Mouse (Mus musculus) c-Kit-positive CD71-positive TER-119-negative erythroid progenitor cells, embryonic 14.5 days (primary cell): ENCODE measurements at regions not wholly inside any gene's neighbourhood (a gene's known extent, or its start where the extent isn't known, plus 50 kb on each side); places are given as distances from the start of the nearest gene placed in this dataset.

ENCODE experiments used
- DNase-seq: peaks from one replicate; pipeline ENCODE4 v3.0.0-alpha.2; 2013; ENCODE audit warnings: low read depth

- no peak for DNase-seq
Measured at GRCm38 (mm10) chr8:34709316-34709715, 597.8 kb upstream of the Gm10131 start.

GRCm38 (mm10) chr8:34703351-34703750, 591.8 kb upstream of the Gm10131 start:
- DNase-seq = no peak

DNA sequence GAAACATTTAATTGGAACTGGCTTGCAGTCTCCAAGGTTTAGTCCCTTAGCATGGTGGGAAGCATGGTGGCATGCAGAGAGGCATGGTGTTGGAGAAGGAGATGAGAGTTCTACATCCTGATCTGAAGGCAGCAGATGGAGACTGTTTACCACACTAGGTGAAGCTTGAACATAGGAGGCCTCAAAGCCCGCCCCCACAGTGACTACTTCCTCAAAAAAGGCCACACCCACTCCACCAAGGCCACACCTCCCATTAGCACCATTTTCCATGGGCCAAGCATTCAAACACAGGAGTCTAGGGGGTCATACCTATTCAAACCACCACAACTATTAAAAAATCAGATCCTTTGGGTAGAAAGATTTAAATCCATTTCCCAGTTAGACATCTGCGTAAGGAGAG, 591.3 kb upstream of the Gm10131 start:
- no peak for DNase-seq

DNA sequence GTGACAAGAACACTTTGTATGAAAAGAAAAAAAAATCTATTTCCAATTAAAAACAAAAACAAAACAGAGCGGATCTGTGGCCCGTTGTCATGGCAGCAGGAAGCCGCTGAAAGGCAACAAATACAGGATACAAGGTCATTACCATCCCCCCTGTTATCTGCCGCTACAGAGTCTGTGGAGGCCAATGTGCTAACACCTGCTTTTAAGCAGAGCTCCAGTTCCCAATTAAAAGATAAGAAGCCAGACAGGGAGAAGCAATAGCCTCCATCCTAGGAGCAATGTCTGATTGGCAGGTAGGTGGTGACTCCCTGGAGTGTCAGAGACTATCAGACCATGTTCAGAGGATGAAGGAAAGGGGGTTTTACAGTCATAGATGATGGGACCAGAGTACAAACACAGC, 587.5 kb upstream of the Gm10131 start:
- no peak for DNase-seq

DNA sequence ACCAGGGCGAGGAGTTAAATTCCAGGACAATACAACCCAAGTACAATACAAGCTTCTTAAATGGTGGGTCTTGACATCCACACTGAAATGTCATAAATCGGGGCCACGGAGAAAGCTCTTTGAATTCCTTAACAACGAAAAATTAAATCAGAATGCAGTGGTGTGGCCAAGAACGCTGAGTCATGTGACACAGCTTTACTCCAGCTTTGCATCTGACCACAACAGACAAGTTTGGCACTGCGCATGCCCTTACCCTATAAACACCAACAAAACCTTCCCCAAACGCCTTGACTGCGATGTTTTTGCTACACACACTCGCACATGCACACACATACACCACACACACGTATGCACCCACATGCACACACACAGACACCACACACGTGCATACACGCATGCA, 584.8 kb upstream of the Gm10131 start:
- DNase-seq = no peak

DNA sequence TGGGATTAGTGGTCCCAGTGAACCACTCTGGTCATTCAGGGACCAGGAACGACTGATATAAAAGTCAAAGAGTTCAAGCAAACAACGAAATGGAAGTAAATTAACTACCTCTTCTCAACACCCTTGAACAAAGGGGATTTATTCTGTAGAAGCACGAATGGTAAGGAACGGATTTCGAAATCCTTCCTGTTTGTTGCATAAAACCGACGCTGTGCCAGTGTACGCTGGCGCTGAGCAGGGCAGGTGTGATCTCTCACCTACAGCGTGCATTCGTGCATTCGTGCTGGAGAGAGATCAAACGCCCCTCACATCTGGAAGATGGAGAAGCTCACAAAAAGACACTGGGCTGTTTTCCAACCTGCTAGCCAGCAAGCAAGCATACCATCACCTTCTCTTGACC, 581.1 kb upstream of the Gm10131 start:
- DNase-seq = no peak

DNA sequence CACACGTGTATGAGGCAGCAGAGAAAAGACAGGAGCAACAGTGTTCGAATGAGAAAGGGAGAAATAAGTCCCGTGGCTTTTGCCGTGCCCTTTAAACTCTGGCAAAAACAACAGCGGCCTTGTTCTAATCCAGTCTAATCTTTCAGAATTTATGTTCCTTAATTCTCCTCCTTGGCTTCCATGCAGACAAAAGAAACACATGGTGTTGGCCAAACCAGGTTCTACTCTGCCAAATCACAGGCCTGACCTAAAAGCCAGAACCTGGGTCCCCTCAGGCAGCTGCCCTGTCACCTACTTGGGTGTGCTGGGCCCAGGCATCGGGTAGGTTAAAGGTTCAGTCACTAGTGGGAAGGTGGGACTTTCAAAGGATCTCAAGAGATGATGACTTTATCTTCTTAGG, 580.2 kb upstream of the Gm10131 start:
- no peak for DNase-seq

GRCm38 (mm10) chr8:34689825-34690493, 578.4 kb upstream of the Gm10131 start:
- no peak for DNase-seq

- no peak for DNase-seq
Measured at GRCm38 (mm10) chr8:34689049-34689824, 577.7 kb upstream of the Gm10131 start.

- DNase-seq = no peak
Measured at GRCm38 (mm10) chr8:34688396-34689048, 577.0 kb upstream of the Gm10131 start.

DNA sequence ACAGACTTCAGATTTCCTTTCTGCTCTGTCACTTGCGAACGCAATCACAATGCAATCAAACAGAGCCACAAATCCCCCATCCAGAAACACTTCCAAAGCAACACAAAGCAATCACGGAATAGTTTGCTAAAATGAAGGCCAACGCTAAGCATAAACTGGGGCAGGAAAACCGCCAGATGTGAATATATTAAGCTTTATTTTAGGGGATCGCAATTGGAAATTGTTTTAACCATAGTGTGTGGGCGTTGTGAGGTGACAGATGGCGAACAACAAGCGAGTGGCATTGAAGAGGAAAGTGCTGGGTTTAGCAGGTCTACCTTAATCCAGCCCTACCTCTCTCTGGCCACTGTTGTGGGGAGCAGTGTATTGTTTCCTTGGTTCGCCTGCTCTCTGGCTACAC, 574.8 kb upstream of the Gm10131 start:
- no peak for DNase-seq

DNA sequence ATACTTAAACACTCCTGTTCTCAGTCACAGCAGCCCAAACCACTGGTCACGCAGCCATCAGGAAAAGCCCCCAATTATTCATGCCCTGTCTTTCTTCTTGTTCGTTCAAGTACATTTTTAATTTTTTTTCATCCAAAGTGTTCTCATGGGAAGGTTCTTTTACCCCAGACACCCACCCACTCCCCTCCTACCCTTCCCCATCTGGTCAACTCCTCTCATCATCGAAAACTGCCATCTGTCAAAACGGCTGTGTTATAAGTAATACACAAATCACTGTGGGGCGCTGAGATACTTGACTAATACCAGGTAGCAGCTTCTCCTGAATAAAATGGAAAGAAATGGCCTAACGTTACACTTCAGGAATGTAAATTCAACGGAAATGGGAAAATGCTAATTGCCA, 573.1 kb upstream of the Gm10131 start:
- no peak for DNase-seq

DNA sequence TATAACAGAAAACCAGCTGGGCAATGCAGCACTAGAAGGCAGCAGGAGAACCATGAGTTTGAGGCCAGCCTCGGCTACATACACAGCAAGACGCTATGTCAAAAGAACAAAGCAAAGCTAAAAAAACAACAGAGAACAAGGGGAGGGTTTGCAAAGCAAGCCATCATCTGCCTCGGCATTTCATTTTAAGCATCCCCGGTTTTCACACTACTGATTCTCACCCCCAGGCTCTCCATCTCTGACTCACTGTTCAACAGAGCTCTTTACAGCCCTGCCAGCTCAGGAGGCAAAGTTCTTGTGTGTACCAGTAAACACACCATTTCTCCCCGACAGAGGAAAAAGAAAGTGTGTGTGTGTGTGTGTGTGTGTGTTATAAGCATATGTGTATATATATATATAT, 571.6 kb upstream of the Gm10131 start:
- no peak for DNase-seq

DNA sequence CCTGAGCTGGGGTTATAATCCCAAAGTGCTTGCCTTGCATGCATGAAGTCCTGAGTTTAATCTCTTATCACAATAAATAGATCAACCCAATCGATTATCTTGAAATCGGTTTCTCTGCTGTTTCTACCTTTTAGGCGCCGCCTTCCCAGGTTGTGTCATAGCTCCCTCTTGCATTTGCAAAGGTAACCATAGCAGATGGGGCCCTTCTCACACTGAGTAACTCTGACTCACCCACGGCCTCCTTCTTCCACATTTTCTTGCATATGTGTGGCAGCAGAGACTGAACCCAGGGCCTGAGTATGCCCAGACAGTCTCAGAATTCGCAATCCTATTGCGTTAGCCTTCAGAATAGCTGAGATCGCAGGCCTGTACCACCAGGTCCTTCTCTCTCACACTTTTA, 570.7 kb upstream of the Gm10131 start:
- no peak for DNase-seq

- no peak for DNase-seq
Measured at GRCm38 (mm10) chr8:34679565-34680291, 568.2 kb upstream of the Gm10131 start.

DNA sequence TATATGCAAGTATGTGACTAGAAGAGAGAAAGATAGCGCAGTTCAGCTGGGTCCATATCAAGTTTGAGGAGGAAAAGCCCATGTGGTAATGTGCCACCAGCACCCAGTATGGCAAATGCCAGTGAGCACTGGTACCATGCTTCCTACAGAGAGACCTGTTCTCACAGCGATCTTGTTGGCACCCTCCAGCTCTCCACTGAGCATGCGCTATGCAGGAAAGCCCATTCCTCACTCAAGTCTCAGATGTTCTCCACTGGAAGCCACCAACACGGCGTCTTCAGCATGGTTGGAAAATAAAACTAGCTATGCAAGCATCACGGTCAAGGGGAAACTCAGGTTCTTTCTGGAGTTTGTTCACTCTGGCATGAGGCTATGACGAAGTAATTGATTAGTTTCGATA, 567.3 kb upstream of the Gm10131 start:
- DNase-seq = no peak

GRCm38 (mm10) chr8:34671716-34672115, 560.2 kb upstream of the Gm10131 start:
- no peak for DNase-seq

- DNase-seq = no peak
Measured at GRCm38 (mm10) chr8:34670930-34671715, 559.6 kb upstream of the Gm10131 start.

DNA sequence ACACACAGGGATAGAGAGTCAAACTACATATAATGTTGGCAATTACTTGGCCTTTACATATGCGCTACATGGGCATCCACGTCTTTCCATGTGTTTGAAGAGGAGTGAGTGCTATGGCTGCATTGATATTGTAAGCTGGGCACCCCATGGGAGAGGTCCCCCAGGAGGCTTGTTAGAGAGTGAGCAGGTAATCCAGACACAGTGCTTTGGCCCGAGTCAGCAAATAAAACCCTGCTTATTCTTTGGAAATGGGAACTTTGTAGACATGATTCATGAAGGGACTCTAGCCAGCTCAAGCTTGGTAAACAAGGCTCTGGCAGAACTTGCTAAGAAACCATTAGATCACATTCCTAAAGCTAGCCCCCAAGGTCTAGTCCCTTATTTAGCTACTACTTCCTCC, 557.6 kb upstream of the Gm10131 start:
- DNase-seq = no peak

DNA sequence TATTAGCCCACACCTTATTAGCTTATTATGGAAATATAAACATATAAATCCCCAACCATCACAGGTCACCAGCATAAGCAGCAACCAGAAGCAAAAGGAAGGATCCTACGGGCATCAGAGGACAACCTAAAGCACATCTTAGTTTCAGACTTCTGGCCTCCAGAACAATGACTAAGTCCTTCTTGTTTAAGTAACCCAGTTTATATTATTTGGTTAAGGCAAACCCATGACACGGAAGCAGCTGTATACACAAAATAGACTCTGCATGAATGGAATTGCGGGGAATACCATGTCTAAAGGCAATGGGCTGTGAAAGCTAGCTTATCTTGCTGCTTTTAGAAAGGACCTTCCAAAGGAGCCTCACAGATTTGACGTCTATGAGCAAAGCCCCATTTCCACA, 552.9 kb upstream of the Gm10131 start:
- no peak for DNase-seq

DNA sequence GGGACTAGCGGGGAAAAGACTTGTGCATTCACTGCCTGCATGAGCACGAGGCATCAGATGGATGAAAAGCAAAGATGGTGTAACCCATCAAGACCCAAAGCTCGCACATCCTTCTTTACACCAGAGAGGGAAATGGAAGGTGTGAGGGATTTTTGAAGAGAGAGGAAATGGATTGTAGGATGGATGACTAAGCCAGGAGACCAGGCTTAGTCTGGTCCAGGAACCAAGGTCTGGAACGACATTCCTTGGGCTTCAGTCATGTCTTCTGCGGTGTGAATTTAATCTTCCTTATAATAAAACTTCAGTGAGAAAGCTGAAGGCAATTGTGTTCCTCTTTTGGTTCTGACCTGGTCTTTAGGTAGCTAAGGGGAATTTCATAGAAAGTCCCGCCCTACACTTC, 551.0 kb upstream of the Gm10131 start:
- DNase-seq = no peak

DNA sequence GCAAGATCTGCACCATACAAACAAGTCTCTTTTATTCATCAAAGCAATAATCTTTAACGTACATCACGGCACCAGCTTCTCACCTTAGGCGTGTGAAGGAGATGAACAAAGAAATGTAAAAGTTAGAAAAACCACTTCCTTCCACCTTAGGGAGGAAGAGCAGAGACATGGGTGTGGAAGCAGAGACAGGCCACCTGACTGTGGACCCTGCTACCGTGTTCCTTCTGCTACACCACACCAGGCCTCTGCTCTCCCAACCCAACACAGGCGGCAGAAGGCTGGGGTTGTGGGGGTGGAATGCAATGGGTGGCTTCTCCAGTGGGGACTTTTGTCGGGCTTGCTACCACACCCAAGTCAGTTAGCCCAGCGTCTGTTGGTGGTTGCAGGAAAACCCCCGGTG, 540.2 kb upstream of the Gm10131 start:
- no peak for DNase-seq
